Mouse (Mus musculus) ovary, postnatal 36 days (tissue): ENCODE data around the gene Fkbp15.

Experiments
- DNase-seq: peaks from one replicate; pipeline ENCODE4 v3.0.0; 2022; ENCODE audit warnings: low spot score, mixed read lengths

Gene Fkbp15

DNA sequence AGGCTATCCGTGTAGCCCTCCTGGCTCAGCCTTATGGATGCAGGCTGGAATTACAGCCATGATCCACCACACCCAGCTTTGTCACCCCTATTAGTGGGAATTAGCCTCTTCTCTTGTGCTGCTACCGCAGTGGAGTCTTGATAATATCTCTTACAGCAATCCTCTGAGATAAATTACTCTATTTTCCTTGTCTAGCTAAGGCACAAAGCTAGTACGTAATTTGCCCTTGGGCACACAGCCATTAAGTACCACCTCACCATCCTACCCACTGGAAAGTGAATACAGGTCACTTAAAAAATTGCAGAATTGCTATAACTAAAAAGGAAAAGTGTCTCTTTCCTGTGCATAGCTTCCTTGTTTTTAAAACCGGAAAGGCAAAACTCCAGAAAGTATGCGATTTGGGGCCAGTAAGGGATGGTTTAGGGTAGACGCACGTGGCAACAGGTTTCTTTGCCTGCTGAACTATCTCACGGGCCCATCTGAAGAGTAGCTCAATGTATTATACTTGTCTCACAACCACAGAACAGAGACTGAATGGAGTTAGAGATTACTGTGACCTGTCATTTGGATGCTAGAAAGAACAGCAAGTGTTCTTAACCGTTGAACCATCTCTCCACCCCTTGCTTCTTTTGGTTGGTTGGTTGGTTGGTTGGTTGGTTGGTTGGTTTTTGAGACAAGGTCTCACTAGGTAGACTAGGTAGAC lies 12.6 kb upstream of the Fkbp15 start:
- DNase-seq: no peak

DNA sequence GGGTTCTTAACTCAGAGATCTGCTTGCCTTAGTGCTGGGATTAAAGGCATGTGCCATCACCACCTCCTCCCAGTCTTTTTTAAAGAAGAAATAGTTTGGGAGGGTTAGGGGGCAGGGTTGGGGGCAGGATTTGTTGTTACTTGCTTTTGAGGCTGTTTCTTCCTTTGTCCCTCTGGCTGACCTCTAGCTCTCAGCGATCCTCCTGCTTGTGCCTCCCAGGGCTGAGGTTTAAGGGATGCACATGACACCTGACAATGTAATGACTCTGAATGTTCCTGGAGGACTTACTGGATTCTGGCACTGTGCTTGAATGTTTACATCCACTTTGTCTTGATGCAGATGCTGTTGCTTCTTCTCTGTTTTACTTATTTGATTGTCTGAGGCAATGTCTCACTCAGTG lies 12.1 kb upstream of the Fkbp15 start:
- no peak for DNase-seq

DNA sequence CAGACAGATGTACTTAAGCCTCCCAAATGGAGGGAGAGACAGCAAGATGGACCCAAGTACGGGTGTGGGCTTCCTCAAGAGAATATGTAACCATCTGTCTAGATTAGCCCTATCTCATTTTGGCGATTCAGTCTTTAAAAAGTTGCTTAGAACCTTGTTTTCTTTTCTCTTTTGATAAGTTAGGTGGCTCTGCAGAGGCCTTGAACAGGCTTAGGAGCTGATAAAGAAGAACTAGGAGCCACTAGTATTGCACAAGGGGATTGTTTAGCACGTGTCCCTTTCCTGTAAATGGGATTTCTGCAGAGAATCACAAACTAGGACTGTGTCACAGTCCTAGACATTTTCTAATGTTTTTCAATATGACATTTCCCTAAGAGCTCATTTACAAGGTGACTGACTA lies 8.7 kb upstream of the Fkbp15 start:
- no peak for DNase-seq

DNA sequence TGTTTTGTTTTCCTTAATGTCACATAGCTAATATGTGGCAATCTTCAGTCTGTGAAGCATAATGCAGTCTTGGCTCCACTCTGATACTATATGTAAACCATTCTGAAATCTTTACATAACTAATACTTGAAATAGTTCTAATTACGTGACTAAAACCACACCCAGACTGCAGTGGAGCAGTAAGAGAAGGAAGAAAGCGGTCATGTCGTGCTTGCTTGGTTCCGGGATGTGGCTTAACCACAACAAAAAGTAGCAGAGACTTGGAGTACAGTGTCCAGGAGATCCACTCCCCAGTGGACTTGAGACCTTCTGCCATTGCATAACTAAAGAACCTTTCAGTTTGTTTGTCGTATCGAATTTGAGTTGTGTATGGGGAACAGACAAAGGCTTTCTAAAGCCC lies 7.2 kb upstream of the Fkbp15 start:
- no peak for DNase-seq

DNA sequence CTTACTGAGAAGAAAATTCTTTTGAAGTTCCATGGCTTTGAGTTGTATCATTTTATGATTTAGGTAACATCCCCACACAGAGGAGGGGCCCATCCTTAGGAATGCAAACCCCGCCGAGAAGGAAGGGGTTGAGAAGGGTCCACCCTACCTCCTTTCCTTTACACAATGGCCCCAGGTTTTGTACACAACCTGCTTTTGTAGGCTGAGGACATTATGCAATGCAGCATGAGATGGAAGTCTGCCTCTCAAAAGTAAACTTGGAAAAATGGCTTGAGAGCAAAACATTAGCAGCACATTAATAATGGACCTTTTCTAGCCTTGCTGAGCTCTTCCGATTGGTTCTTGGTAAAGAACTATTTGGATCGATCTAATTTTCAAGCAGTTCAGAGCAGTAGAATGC lies 5.9 kb upstream of the Fkbp15 start:
- no peak for DNase-seq

DNA sequence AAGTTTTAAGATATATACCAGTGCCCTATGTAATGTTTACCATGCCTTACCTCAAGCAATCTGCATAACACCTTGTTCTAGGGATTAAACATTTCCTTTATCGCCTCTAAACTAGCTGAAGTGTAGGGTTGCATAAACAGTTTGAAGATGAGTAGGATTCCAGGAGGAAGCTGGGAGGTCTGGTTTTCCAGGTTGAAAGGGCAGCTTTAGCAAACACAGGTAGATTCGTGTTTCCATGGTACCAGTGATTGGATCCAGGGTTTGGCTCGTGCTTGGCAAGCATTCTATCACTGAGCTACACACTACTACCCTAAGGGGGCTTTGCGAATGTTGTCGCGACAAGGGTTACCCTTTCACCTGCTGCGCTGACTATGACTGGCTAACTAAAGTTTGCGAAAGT lies 4.0 kb upstream of the Fkbp15 start:
- no peak for DNase-seq

DNA sequence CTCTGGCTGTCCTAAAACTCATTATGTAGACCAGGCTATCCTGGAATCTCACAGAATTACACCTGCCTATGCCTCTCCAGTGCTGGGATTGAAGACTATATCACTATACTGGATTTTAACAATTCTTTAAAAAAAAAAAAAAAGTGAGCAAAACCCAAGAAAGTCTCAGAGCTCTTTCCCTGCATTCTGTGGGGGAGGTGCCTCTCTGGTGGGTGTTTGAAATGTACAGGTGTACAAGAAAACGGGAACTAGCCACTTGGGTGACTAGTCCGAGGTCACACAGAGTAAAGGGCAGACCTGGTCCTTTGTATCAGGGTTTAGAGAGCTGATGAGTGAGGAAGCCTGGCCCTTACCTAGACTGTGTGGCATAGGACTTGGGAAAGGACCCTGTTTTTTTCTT lies 2.1 kb upstream of the Fkbp15 start:
- DNase-seq: no peak

DNA sequence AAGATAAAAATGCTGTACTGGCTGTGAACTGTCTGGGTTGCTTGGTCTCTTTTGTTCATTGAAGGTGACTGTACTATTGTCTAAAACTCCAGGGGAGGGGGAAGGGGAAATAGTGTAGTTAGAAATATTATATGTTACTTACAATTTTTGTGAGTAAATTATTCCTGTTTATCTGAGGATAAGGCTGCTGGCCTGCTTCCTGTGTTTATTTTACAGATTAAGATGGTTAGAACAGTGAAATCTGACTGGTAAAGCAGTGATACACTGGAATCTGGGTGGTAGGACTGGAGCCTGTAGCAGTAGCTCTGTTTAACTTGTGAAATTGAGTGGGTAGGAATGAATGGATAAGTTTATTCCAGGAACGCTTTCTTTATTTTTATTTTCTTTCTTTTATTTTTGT lies 1.6 kb upstream of the Fkbp15 start:
- no peak for DNase-seq

DNA sequence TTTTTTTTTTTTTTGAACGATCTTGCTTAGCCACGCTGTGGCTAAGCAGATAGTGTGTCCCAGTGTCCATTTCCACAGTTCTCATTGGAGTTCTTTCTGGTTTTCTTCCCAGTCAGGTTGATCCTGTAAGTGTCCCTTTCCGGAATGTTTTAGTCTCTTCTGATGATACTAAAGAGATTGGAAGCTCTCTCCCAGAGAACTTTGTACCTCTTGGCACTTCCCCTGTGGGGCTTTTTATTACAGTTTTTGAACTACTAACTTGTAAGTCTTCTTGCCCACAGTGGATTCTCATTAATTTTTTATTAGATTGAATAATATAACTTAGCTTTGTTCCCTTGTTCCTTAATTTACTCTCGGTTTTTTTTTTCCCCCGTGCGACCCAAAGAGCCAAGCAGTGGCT lies 1.2 kb upstream of the Fkbp15 start:
- no peak for DNase-seq

DNA sequence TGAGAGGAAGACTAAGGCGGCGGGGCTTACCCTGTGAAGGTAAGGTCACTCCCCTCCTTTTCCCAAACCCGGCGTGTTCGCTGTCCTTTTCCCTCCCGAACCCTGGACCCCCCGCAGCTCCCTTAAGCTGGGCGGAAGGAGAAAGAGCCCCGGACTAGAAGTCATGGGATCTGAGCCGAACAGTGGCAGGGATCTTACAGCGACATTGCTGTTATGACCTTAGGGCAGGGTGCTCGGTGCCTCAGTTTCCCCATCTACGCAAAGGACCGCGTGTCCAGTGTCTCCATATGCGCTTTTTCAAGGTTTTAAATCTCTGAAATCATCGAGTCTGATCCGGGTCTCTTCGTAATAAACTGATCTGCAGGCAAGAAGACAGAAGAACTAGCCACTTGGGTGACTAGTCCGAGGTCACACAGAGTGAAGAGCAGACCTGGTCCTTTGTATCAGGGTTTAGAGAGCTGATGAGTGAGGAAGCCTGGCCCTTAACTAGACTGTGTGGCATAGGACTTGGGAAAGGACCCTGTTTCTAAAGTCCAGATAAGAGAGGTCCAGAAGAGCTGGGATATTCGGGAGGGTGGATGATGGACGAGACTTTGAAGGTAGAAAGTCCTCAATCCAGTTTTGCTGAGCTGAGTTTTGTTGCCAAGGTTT lies 582 bp upstream of the Fkbp15 start:
- DNase-seq: no peak

DNA sequence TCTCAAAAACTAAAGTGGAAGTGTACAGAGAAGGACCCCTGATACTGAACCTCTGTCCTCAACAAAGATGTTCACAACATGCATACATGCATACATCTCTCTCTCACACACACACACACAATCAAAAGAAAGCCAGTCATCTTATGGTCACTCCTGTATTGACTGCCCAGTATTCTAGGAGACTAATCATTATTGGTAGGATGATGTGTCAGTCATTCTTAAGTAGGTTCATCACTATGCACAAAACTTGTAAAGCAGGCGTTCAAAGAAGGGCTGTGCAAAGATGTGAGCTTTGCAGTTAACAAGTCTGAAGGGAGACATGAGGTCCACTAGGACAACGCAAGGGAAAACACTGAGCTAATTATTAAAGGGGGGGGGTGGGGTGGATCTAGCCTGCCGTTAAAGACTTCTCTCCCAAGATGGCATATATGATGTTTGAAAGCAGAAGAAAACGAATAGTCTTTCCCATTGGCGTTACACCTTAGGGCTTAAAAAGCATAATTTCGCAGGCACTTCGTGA lies 1.0 kb downstream of the Fkbp15 start:
- no peak for DNase-seq

DNA sequence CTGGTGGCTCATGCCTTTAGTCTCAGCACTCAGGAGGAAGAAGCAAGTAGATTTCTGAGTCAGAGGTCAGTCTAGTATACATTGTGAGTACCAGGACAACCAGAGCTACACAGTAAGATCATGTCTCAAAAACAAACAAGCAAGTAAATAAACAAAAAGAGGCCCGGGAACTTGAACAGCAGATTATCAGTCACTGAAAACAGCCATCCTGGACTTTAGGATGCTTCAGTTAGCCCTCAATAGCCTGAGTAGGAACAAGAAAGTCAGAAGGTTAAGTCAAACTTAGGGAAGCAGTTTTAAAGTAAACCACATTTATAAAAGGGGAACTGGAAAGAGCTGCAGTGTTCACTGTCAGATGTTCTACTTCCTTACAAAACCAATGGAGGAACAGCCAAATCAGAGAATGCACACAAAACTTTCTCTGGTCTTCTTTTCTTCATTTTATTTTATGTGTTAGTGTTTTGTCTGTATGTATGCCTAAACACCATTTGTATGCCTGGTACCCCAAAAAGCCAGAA lies 2.7 kb downstream of the Fkbp15 start:
- no peak for DNase-seq

DNA sequence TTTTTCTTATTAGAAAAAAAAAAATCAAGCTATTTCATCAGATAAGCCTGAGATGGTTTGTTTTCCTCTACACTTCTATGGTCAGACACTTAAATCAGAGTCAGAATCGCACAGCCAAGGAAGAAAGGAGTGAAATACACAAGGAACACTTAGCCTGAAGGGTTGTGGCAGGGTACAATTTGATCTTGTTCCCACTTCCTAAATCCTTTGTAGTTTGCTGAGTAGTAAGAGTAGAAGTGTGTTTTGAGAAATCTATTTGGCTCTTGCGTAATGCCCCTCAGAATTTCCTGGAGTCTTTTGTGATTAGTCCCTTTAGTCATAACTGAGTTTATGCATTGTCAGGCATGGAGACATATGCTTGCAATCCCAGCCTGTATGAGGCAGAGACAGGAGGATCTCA lies 11.0 kb downstream of the Fkbp15 start:
- no peak for DNase-seq

DNA sequence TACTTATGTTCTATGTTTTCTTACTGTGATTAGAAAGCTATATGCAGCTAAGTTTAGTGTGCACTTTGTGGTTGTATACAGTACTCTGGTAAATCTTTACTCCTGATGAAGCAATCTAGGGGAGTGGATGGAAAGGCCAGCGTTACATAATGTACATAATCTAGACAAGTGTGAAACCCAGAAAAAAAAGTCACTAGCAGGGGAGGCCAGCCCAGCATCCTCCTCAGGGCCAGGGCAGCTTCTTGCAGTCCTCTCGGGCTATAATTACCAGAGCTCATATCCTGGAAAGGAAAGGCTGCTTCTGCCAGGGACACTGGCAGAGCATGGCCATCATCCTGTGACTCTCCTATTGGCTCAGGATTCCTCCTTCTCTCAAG lies 12.0 kb downstream of the Fkbp15 start:
- no peak for DNase-seq

DNA sequence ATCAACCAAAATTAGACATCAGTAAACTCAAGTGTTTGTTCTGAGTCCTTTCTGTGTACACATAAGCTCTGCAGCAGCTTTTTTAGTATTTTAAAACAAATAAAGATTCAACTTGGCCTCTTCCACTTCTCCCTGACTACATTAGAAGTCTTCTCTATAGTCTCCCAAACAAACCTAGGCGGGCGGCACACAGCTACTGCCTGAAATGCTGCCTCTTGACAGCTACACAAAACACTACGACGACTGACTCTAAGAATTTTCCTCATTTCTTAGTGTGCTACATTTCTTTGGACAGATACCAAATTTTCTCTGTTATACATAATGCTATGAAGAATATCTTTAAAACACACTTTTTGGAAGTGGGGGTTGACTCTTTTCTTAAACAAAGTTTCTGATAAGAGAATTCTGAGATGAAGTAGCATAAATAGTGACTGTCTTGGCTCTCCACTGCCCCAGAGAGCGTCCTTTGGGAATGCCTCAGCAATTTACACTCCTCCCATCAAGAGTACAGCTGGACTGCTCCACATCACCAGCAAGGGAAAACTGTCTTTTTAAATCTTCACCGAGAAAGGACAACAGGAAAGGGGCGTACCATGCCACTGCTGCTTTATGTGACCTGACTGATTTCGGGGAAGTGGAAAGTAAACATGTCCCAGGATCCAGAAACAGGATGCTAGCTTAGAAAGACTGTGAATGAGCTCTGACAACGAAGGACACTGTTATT lies 12.6 kb downstream of the Fkbp15 start:
- DNase-seq: no peak

DNA sequence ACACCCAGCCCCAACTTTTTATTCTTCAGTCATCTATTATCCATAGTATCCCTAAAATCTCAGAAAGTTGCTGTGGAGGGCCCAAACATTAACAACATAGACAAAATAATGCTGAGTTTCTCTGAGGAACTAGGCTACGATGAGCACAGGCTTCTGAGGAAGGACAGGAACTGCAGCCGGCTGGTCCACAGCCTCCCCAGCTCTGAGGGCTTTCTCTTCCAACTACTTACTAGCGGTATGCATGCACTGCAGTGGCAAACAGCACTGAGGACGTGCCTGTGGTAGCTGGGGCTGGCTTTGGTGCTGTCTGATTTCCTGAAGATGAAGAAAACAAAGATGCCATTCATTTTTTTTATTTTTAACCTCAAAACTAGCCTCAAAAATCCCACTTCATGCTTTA lies 14.5 kb downstream of the Fkbp15 start:
- DNase-seq: no peak

DNA sequence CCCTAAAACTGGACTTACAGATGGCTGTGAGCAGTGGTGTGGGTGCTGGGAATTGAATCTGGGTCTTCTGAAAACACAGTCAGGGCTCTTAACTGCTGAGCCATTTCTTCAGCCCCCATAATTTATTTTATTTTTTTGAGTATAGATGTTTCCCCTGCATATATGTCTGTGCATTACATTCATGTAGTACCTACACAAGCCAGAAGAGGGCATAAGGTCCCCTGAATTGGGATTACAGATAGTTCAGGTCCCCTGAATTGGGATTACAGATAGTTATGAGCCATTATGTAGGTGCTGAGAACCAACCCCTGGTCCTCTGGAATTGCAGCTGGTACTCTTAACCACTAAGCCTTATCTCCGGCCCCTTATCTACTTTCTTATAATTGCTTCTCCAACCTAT lies 16.3 kb downstream of the Fkbp15 start:
- no peak for DNase-seq

DNA sequence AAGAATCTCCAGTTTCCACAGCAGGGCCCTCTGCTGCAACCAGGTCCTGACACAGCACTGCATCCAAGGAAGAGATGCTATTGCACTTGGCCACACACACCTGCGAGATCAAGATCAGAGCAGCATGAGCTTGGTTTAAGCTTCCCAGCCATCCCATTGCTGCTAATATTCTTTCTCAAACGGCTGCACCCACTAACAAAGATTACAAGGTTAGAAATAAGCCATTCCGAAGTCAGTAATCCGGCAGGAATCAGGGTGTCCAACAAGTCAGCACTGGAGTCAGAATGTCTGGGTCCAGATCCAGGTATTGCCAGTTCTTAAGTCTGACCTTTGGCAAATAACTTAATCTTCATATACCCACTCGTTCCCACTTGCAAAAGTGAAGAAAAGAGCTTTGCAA lies 21.8 kb downstream of the Fkbp15 start:
- no peak for DNase-seq

DNA sequence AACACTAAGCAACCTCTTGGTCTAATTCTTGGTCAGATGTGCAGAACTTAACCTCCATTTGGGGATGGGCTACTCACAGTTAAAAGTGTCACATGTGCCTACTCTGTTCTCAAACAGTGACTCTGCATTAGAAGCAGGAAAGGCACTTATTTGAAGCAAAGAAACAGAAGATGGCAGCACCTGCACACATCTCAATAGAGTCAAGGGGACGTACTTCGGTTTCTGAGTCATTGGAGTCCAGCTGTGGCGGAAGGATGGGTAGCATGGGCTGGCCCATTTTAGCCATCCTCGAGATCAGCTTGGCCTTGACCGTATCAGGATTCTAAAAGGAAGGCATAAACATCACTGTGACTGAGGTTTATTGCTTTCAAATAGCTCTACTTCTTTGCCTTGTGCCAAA lies 28.4 kb downstream of the Fkbp15 start:
- DNase-seq: no peak

DNA sequence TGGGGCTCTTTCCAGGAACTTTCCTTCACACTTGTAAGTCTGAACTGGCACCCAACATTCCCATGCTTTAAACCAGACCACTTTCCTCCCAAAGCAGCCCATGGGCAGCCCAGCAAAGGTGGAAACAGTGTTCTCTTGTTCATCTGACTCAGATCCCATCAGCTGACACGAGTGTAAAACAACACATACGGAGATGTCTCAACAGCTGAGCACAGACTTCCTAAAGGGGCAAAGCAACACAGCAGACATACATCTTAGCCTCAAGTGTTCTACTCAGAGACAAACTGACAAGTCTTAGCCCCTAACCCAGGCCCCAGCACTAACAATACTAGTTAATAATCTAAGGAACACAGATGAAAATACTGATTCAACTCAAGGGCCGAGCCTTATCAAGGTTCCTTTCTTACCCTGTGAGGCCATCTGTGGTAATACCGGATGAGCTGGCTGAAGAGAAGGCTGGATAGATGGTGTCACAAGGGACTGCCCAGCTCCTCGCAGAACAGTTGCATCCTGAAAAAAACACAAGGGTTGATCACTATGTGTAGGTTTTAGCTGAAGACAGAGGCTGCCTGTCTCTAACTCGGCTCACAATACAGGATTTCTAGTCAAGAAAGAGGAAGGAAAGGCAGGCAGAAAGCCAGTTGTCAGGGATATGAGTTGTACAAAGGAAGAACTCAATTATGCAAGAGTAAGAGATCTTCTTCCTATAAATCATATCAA lies 31.2 kb downstream of the Fkbp15 start:
- no peak for DNase-seq

DNA sequence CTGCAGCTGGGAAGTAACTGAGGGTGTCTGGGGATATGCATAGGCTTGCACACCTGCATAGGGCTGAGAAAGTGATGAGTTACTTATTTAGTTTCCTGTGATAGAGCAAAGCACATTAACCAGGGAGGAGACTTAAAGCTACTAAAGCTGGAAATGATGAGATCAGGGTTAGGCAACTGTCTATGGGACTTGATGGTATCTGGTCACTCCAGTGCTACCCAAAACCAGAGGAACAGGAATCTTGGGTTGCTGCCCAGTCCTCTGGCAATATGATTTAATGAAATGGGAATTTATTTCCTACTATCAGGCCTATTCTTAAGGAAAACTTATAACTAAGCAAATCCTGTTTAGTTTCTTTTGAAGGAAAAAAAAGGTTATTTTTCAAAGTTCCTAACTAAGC lies 34.2 kb downstream of the Fkbp15 start:
- no peak for DNase-seq

DNA sequence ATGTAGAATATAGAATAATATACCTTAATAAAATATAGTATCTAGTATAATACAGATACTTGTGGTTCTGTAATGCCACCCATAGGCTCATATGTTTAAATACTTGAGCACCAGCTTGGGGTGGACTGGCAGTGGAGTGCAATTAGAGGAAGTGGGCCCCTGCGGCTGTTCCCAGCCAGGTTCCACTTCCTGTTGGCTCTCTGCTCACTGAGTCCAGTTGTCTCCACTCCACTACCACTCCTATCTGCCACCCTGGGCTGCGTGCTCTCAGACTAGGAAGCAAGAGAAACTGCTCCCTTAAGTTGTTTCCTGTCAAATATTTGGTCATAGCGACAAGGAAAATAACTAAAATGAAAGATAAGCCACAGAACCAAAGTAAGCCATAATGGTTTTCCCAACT lies 37.7 kb downstream of the Fkbp15 start:
- no peak for DNase-seq

DNA sequence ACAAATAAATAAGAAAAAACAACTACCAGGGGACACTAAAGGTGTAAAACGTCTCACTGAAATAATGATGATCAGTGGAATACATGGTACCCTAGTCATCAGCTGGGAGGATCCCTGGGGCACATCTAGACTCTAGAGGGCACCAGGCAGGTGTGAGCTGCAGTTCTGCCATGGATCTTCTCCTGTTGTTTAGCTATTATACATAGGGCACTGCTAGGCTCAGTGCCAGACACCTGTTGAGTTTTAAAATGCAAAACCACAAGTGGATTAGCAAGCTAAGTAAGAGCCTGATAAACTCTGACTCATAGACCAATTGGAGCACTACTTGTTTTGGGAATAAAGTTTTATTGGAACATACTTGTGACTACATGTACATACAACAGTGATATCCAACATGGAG lies 42.1 kb downstream of the Fkbp15 start:
- no peak for DNase-seq
